Mouse (Mus musculus) liver, postnatal 0 days (tissue): ENCODE measurements at regions not wholly inside any gene's neighbourhood (a gene's known extent, or its start where the extent isn't known, plus 50 kb on each side); places are given as distances from the start of the nearest gene placed in this dataset.

Source experiments
- CTCF ChIP-seq: sonication (generic); IDR thresholded peaks from 2 replicates; pipeline ENCODE4 v1.5.1; 2016; ENCODE audit warnings: antibody characterized with exemption, low read depth
- EP300 ChIP-seq: IDR thresholded peaks from 2 replicates; pipeline ENCODE4 v1.6.1; 2016; ENCODE audit warnings: antibody characterized with exemption, low read depth, mild to moderate bottlenecking

DNA sequence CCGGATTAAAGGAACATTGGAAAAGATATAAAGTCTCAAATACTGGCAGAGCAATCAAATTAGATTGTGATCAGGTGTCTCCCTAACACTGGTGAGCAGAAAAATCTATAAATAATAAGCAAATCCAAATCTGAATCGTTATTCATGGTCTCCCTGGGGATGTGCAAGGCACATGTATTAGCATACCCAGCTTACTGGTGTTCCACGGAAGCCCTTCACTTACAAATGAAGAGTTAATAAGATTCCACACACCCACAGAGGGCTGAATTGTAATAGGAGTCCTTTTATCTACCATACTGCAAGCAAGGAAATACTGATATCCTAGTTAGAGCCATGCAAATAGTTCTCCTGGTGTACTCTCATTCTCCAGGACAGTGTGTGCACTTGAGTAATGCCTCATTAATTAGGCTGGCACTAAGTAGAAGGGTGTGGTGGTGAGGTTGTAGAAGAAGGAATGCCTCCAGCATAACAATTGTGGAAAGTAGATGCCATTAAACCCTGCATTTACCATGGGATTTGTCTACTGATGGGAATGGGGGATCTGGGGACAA is 540.8 kb downstream of the Adra2a start:
- TF ChIP-seq CTCF, result no peak
- no peak for TF ChIP-seq EP300
